Mouse (Mus musculus) liver, embryonic 13.5 days (tissue): ENCODE results near the gene Mta1. TPM values are rescaled to one million over a fixed set of nuclear protein-coding genes. Genes with fewer than 3 reads are reported as not detected.

Experiments used
- ATAC-seq: fragments of 200-750 bp; cut with Nextera tagmentation; 2 replicates; pipeline ENCODE4 v1.8.0; 2017; ENCODE audit warnings: low read depth, mild to moderate bottlenecking, moderate number of reproducible peaks, moderate library complexity
- DNase-seq: peaks from one replicate; pipeline ENCODE4 v3.0.0; 2022
- H3K27ac ChIP-seq: fragments of 300-500 bp; sonication (generic); 2 replicates; pipeline ENCODE4 v1.5.1; 2015; ENCODE audit warnings: moderate library complexity, mild to moderate bottlenecking, inconsistent platforms
- H3K27me3 ChIP-seq: fragments of 300-500 bp; sonication (generic); 2 replicates; pipeline ENCODE4 v1.6.1; 2015; ENCODE audit warnings: mild to moderate bottlenecking, inconsistent platforms
- H3K36me3 ChIP-seq: fragments of 300-500 bp; sonication (generic); 2 replicates; pipeline ENCODE4 v1.6.1; 2015; ENCODE audit warnings: mild to moderate bottlenecking, inconsistent platforms
- H3K4me1 ChIP-seq: fragments of 300-500 bp; sonication (generic); replicated peaks from 2 replicates; pipeline ENCODE4 v1.6.1; 2015; ENCODE audit warnings: inconsistent platforms
- H3K4me2 ChIP-seq: fragments of 300-500 bp; sonication (generic); 2 replicates; pipeline ENCODE4 v1.6.1; 2015; ENCODE audit warnings: inconsistent platforms, mild to moderate bottlenecking, moderate library complexity
- H3K4me3 ChIP-seq: fragments of 300-500 bp; sonication (generic); replicated peaks from 2 replicates; pipeline ENCODE4 v1.5.1; 2015; ENCODE audit warnings: mild to moderate bottlenecking, inconsistent platforms
- H3K9ac ChIP-seq: fragments of 300-500 bp; sonication (generic); 2 replicates; pipeline ENCODE4 v1.6.1; 2015; ENCODE audit warnings: mild to moderate bottlenecking, inconsistent platforms
- H3K9me3 ChIP-seq: fragments of 300-500 bp; sonication (generic); replicated peaks from 2 replicates; pipeline ENCODE4 v1.6.1; 2016; ENCODE audit warnings: inconsistent platforms
- WGBS: fragments of 180-500 bp; shearing (Covaris S2); methylation state at CpG from one replicate; pipeline ENCODE4 v1.1.7; 2015; ENCODE audit not compliant: insufficient replicate concordance; 5-methylcytosine and 5-hydroxymethylcytosine counted together
- polyA plus RNA-seq: library from polyadenylated mRNA; unstranded; fragments of >200 nt; fragmentation: Nextera tagmentation; extraction: Ambion mirVana; gene quantifications from 2 replicates; pipeline ENCODE4 v1.2.1, GENCODE M21; 2015

Mta1 gene
- polyA plus RNA-seq, 1 experiment from 2014 or later: 6.1 TPM

GRCm38 (mm10) chr12:113151661-113152271, 53.7 kb downstream of the Mta1 start:
- no peak overlapping the region for H3K27ac ChIP-seq
- no peaks in the 10 kb centered on the region for H3K36me3 ChIP-seq
- H3K4me2 ChIP-seq: peak overlapping the region; percentile 85
- no peak for DNase-seq
- peak overlapping the region; percentile 70 for H3K9ac ChIP-seq
- no peak for ATAC-seq
- no peaks in the 10 kb centered on the region for H3K9me3 ChIP-seq
- peaks cover 68% of the 10 kb centered on the region for H3K27me3 ChIP-seq
- under 1% methylated on average over 36 of the region's 36 CpGs for WGBS
- peak overlapping the region; percentile 59 for H3K4me3 ChIP-seq
- H3K4me1 ChIP-seq: peaks cover 77% of the 10 kb centered on the region

GRCm38 (mm10) chr12:113152272-113152661, 54.2 kb downstream of the Mta1 start:
- 4% methylated on average over 19 of the region's 19 CpGs for WGBS
- H3K4me2 ChIP-seq: peak overlapping the region; percentile 85
- H3K36me3 ChIP-seq: no peaks in the 10 kb centered on the region
- no peaks in the 10 kb centered on the region for H3K9me3 ChIP-seq
- peak overlapping the region; percentile 59 for H3K4me3 ChIP-seq
- no peak overlapping the region for H3K27ac ChIP-seq
- peak overlapping the region; percentile 70 for H3K9ac ChIP-seq
- H3K4me1 ChIP-seq: peaks cover 77% of the 10 kb centered on the region
- H3K27me3 ChIP-seq: peaks cover 63% of the 10 kb centered on the region
- no peak for DNase-seq
- ATAC-seq: no peak

- H3K4me3 ChIP-seq: peak overlapping the region; percentile 59; the same call in 1 of the 2 replicates
- peak overlapping the region; percentile 70; the same call in 1 of the 2 replicates for H3K9ac ChIP-seq
- H3K4me2 ChIP-seq: peak overlapping the region; percentile 85
- DNase-seq (no peak), ATAC-seq (no peak)
- H3K9me3 ChIP-seq: no peaks in the 10 kb centered on the region
- peaks cover 74% of the 10 kb centered on the region for H3K4me1 ChIP-seq
- H3K27ac ChIP-seq: no peak overlapping the region
- H3K36me3 ChIP-seq: no peaks in the 10 kb centered on the region
- H3K27me3 ChIP-seq: peaks cover 55% of the 10 kb centered on the region
- WGBS: 69% methylated on average over 6 of the region's 6 CpGs
These were observed 55.0 kb downstream of the Mta1 start for GRCm38 (mm10) chr12:113152991-113153525.

GRCm38 (mm10) chr12:113153971-113154370, 55.9 kb downstream of the Mta1 start:
- Histone ChIP-seq H3K36me3 (peaks cover 5% of the 10 kb centered on the region; the same call in 1 of the 2 replicates), H3K4me2 (no peak overlapping the region), H3K4me1 (peaks cover 67% of the 10 kb centered on the region), H3K9ac (no peak overlapping the region), H3K4me3 (no peak overlapping the region), H3K27ac (0 out of 2 replicates have a peak overlapping the region, but pooled peaks have one; percentile 23), H3K9me3 (no peaks in the 10 kb centered on the region), H3K27me3 (peaks cover 46% of the 10 kb centered on the region)
- no peak for DNase-seq
- 80% methylated on average over 7 of the region's 7 CpGs for WGBS
- ATAC-seq: no peak

GRCm38 (mm10) chr12:113154747-113155075, 56.6 kb downstream of the Mta1 start:
- Histone ChIP-seq H3K9ac (peak overlapping the region; percentile 72; the same call in 1 of the 2 replicates), H3K36me3 (peaks cover 7% of the 10 kb centered on the region), H3K4me1 (peaks cover 62% of the 10 kb centered on the region), H3K27ac (no peak overlapping the region), H3K4me2 (peak overlapping the region; percentile 94), H3K4me3 (peak overlapping the region; percentile 63), H3K9me3 (no peaks in the 10 kb centered on the region), H3K27me3 (peaks cover 39% of the 10 kb centered on the region)
- 80% methylated on average over 6 of the region's 6 CpGs for WGBS
- ATAC-seq (no peak), DNase-seq (no peak)

- Histone ChIP-seq H3K36me3 (peaks cover 9% of the 10 kb centered on the region), H3K4me1 (peaks cover 62% of the 10 kb centered on the region), H3K4me2 (peak overlapping the region; percentile 94), H3K9ac (peak overlapping the region; percentile 72), H3K27me3 (peaks cover 34% of the 10 kb centered on the region), H3K4me3 (peak overlapping the region; percentile 63), H3K9me3 (no peaks in the 10 kb centered on the region), H3K27ac (peak overlapping the region; percentile 66)
- 7% methylated on average over 32 of the region's 32 CpGs for WGBS
- ATAC-seq (no peak), DNase-seq (no peak)
These were observed 57.1 kb downstream of the Mta1 start for GRCm38 (mm10) chr12:113155076-113155771.

GRCm38 (mm10) chr12:113155887-113156539, 57.9 kb downstream of the Mta1 start, which contains the start of gene Tedc1:
Gene Tedc1, plus strand, starts transcription at chr12:113156421.
- H3K9ac ChIP-seq: peak within 1 kb of the TSS; percentile 87
- peak; percentile 96 for ATAC-seq
- H3K27me3 ChIP-seq: peaks cover 26% of the 10 kb centered on the region
- no peaks in the 10 kb centered on the region for H3K9me3 ChIP-seq
- H3K4me1 ChIP-seq: peaks cover 55% of the 10 kb centered on the region
- H3K4me2 ChIP-seq: peak within 1 kb of the TSS; percentile 97
- H3K36me3 ChIP-seq: peaks cover 10% of the 10 kb centered on the region
- peak within 1 kb of the TSS; percentile 87 for H3K4me3 ChIP-seq
- peak; percentile 98 for DNase-seq
- under 1% methylated on average over 46 of the region's 46 CpGs for WGBS
- H3K27ac ChIP-seq: peak within 1 kb of the TSS; percentile 76

GRCm38 (mm10) chr12:113156540-113156929, 58.5 kb downstream of the Mta1 start:
- Histone ChIP-seq H3K36me3 (peaks cover 15% of the 10 kb centered on the region), H3K4me2 (peak overlapping the region; percentile 97), H3K4me1 (peaks cover 50% of the 10 kb centered on the region), H3K4me3 (peak overlapping the region; percentile 87), H3K9me3 (no peaks in the 10 kb centered on the region), H3K27me3 (peaks cover 20% of the 10 kb centered on the region), H3K27ac (peak overlapping the region; percentile 76), H3K9ac (peak overlapping the region; percentile 87)
- DNase-seq (no peak), ATAC-seq (no peak)
- 1% methylated on average over 23 of the region's 23 CpGs for WGBS

GRCm38 (mm10) chr12:113157002-113157401, 58.9 kb downstream of the Mta1 start:
- peak overlapping the region; percentile 76 for H3K27ac ChIP-seq
- H3K4me3 ChIP-seq: peak overlapping the region; percentile 87
- ATAC-seq (no peak), DNase-seq (no peak)
- H3K9ac ChIP-seq: peak overlapping the region; percentile 87
- H3K4me2 ChIP-seq: peak overlapping the region; percentile 97
- 44% methylated on average over 8 of the region's 8 CpGs for WGBS
- peaks cover 20% of the 10 kb centered on the region for H3K36me3 ChIP-seq
- no peaks in the 10 kb centered on the region for H3K9me3 ChIP-seq
- peaks cover 45% of the 10 kb centered on the region for H3K4me1 ChIP-seq
- H3K27me3 ChIP-seq: peaks cover 16% of the 10 kb centered on the region

- peak overlapping the region; percentile 97 for H3K4me2 ChIP-seq
- no peak for DNase-seq
- 89% methylated on average over 8 of the region's 8 CpGs for WGBS
- H3K9me3 ChIP-seq: no peaks in the 10 kb centered on the region
- peaks cover 11% of the 10 kb centered on the region for H3K27me3 ChIP-seq
- no peak for ATAC-seq
- H3K27ac ChIP-seq: no peak overlapping the region
- H3K4me1 ChIP-seq: peaks cover 40% of the 10 kb centered on the region
- H3K4me3 ChIP-seq: peak overlapping the region; percentile 87
- H3K36me3 ChIP-seq: peaks cover 25% of the 10 kb centered on the region
- no peak overlapping the region; the same call in 1 of the 2 replicates for H3K9ac ChIP-seq
These were observed 59.4 kb downstream of the Mta1 start for GRCm38 (mm10) chr12:113157521-113157920.

GRCm38 (mm10) chr12:113157971-113158370, 59.9 kb downstream of the Mta1 start:
- H3K27me3 ChIP-seq: peaks cover 6% of the 10 kb centered on the region; the same call in 1 of the 2 replicates
- no peak overlapping the region for H3K4me3 ChIP-seq
- H3K27ac ChIP-seq: no peak overlapping the region
- H3K4me2 ChIP-seq: peak overlapping the region; percentile 97
- no peak for ATAC-seq
- WGBS: 82% methylated on average over 8 of the region's 8 CpGs
- no peak overlapping the region for H3K9ac ChIP-seq
- DNase-seq: no peak
- H3K36me3 ChIP-seq: peaks cover 29% of the 10 kb centered on the region
- no peaks in the 10 kb centered on the region for H3K9me3 ChIP-seq
- H3K4me1 ChIP-seq: peaks cover 35% of the 10 kb centered on the region
